Mouse (Mus musculus): Measurements from ENCODE around the gene Tnfaip2. TPM values are rescaled to one million over a fixed set of nuclear protein-coding genes. Genes with fewer than 3 reads are reported as not detected.

Tnfaip2 gene
- 0.63 and 0.84 TPM in 2 replicates for polyA plus RNA-seq (2015; fragmentation: Nextera tagmentation; extraction: Ambion mirVana)

DNA sequence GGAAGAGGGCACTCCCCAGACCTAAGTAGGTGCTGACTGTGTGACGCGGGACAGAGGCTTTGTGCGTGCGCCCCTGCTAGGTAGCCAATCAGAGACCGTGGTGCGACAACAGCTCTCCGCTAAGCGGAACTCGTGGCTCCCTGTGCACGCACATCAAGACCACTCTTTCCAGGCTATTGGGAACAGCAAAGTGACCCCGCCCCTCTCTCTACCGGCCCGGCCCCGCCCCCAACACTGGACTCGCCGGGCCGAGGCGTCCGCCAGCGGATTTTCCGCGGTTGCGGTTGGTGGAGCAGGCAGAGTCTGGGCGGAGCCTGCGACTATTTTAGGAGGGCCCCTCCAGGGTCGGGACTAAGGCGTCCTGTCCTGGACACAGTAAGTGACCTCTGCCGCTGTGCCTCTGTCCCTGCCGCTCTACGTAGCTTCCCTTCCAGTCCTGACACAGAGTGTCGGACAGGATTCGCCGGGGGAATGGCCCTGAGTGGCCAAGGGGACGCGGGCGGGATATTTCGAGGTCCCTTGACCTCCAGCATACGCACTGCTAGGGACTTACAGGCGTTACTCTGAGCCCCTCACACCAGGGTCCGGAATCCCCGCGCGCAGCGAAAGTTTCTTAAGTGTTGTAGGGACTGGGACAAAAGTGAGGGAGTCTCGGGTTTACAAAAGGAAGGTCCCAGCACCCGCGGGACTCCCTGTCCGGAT, at the start of gene Tnfaip2:
Tnfaip2 (plus strand) TSS at position 161 of the 702 bp plus-strand sequence.
- under 1% methylated on average over 48 of the region's 48 CpGs for whole genome bisulfite sequencing
- ATAC-seq = peak; percentile 54; the same call in 1 of the 2 replicates
- no peaks in the 10 kb centered on the region for H3K9me3 ChIP-seq (ENCODE audit: control insufficient read depth, low read length)
- peak within 1 kb of the TSS; percentile 37 for H3K9ac ChIP-seq (replicated peaks; ENCODE audit: low read depth, low read length)
- H3K4me2 ChIP-seq (ENCODE audit: low read length) = peak within 1 kb of the TSS; percentile 73
- peaks cover 16% of the 10 kb centered on the region for H3K4me1 ChIP-seq (replicated peaks; ENCODE audit: control insufficient read depth, insufficient read depth, low read length)
- no peaks in the 10 kb centered on the region for H3K36me3 ChIP-seq (ENCODE audit: control insufficient read depth, insufficient read depth)
- no peak within 1 kb of the TSS for H3K27ac ChIP-seq (ENCODE audit: low read length)
- H3K27me3 ChIP-seq (replicated peaks; ENCODE audit: control insufficient read depth, insufficient read depth, low read length) = peaks cover 73% of the 10 kb centered on the region
- H3K4me3 ChIP-seq (replicated peaks; ENCODE audit: low read length) = peak within 1 kb of the TSS; percentile 40

DNA sequence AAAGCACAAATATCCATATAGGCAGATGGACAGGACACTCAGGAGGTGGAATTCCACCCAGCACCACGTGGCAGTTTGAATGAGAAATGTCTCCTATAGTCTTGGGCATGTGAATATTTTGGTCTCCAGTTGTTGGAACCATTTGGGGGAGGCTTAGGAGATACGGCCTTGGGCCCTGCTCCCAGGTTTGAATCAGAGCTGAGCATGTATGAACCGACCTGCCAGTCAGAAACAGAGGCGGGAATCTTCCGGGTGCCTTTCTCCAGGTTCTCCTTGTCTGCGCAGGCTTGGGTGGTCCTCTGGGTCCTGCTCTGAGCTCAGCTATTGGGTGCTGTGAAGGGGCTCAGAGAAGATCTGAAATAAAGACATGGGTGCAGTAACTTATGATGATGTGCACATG, 48.3 kb upstream of the Tnfaip2 start:
- 89% methylated on average over 6 of the region's 6 CpGs for WGBS
- H3K27ac ChIP-seq (ENCODE audit: low read length) = no peak overlapping the region
- H3K4me1 ChIP-seq (replicated peaks; ENCODE audit: control insufficient read depth, insufficient read depth, low read length) = no peaks in the 10 kb centered on the region
- ATAC-seq = no peak
- H3K9ac ChIP-seq (replicated peaks; ENCODE audit: low read depth, low read length) = no peak overlapping the region
- H3K4me2 ChIP-seq (ENCODE audit: low read length) = no peak overlapping the region
- no peaks in the 10 kb centered on the region for H3K9me3 ChIP-seq (ENCODE audit: control insufficient read depth, low read length)
- H3K27me3 ChIP-seq (replicated peaks; ENCODE audit: control insufficient read depth, insufficient read depth, low read length) = no peaks in the 10 kb centered on the region
- no peak overlapping the region for H3K4me3 ChIP-seq (replicated peaks; ENCODE audit: low read length)
- no peaks in the 10 kb centered on the region for H3K36me3 ChIP-seq (ENCODE audit: control insufficient read depth, insufficient read depth)

DNA sequence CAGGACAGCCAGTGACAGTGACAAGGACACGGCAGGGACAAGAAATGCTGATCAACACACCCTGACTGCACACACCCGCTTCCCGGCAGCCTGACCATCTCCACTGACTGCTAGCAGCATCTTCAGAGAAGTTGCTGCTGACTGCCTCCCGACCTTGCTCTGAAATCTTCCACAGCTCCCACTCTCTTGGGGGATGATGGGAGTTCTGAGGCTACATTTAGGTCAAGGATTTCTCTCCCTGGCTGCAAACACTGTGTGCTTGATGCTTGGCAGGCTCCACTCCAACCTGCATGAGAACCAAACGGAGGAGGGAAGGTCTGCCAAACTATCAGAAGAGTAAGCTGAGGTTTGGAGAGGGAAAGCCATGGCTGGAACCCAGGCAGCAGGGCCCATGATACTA, 45.3 kb upstream of the Tnfaip2 start:
- Histone ChIP-seq H3K9ac (replicated peaks; ENCODE audit: low read depth, low read length) (no peak overlapping the region), H3K4me1 (replicated peaks; ENCODE audit: control insufficient read depth, insufficient read depth, low read length) (no peaks in the 10 kb centered on the region), H3K27ac (ENCODE audit: low read length) (no peak overlapping the region), H3K9me3 (ENCODE audit: control insufficient read depth, low read length) (no peaks in the 10 kb centered on the region), H3K4me3 (replicated peaks; ENCODE audit: low read length) (no peak overlapping the region), H3K27me3 (replicated peaks; ENCODE audit: control insufficient read depth, insufficient read depth, low read length) (no peaks in the 10 kb centered on the region), H3K4me2 (ENCODE audit: low read length) (no peak overlapping the region), H3K36me3 (ENCODE audit: control insufficient read depth, insufficient read depth) (no peaks in the 10 kb centered on the region)
- ATAC-seq = no peak
- 69% methylated on average over 5 of the region's 5 CpGs for WGBS

DNA sequence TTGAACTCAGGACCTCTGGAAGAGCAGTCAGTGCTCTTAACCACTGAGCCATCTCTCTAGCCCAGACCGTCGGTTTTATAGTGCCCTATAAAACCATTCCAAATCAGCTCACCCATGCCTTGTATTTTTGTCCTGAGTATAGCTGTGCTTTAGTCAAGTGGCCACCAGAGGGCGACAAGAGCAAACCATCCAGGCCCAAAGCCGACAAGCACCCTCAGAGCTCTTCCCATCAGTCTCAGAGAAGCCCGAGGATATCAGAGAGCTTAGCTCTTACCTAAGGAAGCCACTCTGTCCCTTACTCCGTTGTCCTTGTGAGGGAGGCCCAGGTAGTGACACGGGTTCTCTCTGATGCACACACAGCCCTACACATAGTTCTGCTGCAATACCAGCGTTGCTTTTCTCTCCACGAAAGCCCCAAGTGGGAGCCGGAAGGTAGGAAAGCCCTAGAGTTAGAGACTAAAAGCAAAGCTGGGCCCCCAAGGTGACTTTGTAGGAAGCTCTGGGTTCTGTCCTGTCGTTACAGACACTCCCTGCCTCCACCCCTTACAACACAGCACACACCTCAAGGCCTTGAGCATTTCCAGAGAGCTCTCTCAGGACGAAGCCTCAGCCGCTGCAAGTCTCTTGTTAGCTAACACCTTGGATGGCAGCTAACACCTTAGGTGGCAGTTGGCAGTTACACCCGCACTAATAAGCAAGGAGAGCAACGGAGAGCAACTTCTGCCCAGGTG, 40.6 kb upstream of the Tnfaip2 start:
- Histone ChIP-seq H3K27me3 (replicated peaks; ENCODE audit: control insufficient read depth, insufficient read depth, low read length) (peaks cover 5% of the 10 kb centered on the region; the same call in 1 of the 2 replicates), H3K4me2 (ENCODE audit: low read length) (no peak overlapping the region), H3K27ac (ENCODE audit: low read length) (no peak overlapping the region), H3K4me3 (replicated peaks; ENCODE audit: low read length) (no peak overlapping the region), H3K9ac (replicated peaks; ENCODE audit: low read depth, low read length) (no peak overlapping the region), H3K9me3 (ENCODE audit: control insufficient read depth, low read length) (no peaks in the 10 kb centered on the region), H3K36me3 (ENCODE audit: control insufficient read depth, insufficient read depth) (no peaks in the 10 kb centered on the region), H3K4me1 (replicated peaks; ENCODE audit: control insufficient read depth, insufficient read depth, low read length) (no peaks in the 10 kb centered on the region)
- ATAC-seq = peak; percentile 62; the same call in 1 of the 2 replicates
- 22% methylated on average over 15 of the region's 15 CpGs for WGBS

DNA sequence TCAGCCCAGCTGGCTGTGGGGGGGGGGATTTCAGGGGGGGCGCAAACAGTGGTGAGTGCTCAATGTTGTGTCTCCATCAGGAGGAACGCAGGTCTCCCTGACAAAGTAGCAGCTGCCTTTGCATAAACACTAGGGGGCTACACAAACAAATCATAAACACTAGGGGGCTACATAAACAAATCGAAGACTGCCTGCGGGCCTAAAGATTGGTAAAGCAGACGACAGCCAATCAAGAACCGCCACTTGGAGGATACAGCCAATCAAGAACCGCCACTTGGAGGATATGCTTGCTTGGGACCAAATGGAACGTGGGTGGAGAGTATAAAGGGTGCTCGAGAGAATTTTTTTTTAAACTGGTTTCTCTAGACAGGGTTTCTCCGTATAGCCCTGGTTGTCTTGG, 37.4 kb upstream of the Tnfaip2 start:
- Histone ChIP-seq H3K27ac (ENCODE audit: low read length) (no peak overlapping the region), H3K9me3 (ENCODE audit: control insufficient read depth, low read length) (no peaks in the 10 kb centered on the region), H3K36me3 (ENCODE audit: control insufficient read depth, insufficient read depth) (no peaks in the 10 kb centered on the region), H3K4me1 (replicated peaks; ENCODE audit: control insufficient read depth, insufficient read depth, low read length) (peaks cover 8% of the 10 kb centered on the region), H3K4me3 (replicated peaks; ENCODE audit: low read length) (no peak overlapping the region), H3K27me3 (replicated peaks; ENCODE audit: control insufficient read depth, insufficient read depth, low read length) (peaks cover 5% of the 10 kb centered on the region; the same call in 1 of the 2 replicates), H3K4me2 (ENCODE audit: low read length) (no peak overlapping the region), H3K9ac (replicated peaks; ENCODE audit: low read depth, low read length) (no peak overlapping the region)
- WGBS = 68% methylated on average over 10 of the region's 10 CpGs
- ATAC-seq = no peak

DNA sequence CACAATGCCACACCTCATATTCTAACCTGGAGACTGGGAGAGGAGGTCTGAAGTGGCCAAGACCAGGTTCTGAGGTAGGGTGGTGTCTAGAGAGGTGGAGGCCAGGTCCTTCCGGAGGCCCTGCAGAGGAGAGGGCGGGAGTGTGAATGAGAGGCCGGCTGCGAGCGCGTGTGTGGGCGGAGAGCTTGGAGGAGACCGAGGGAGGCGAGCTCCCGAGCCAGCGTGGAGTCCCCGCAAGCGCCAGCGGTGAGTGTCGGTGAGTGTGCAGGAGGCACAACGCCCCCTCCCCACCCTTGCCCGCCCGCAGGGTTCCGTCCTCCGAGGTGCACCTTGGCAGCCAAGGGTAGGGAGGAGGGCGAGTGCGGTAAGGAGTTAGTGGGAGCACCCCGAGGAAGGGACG, 35.6 kb upstream of the Tnfaip2 start, which contains the start of gene Lbhd2:
Lbhd2 (plus strand) TSS at position 188 of the 400 bp plus-strand sequence.
- no peaks in the 10 kb centered on the region for H3K36me3 ChIP-seq (ENCODE audit: control insufficient read depth, insufficient read depth)
- no peak within 1 kb of the TSS for H3K9ac ChIP-seq (replicated peaks; ENCODE audit: low read depth, low read length)
- no peak within 1 kb of the TSS for H3K27ac ChIP-seq (ENCODE audit: low read length)
- H3K9me3 ChIP-seq (ENCODE audit: control insufficient read depth, low read length) = no peaks in the 10 kb centered on the region
- H3K27me3 ChIP-seq (replicated peaks; ENCODE audit: control insufficient read depth, insufficient read depth, low read length) = peaks cover 5% of the 10 kb centered on the region; the same call in 1 of the 2 replicates
- peak within 1 kb of the TSS; percentile 14; the same call in 1 of the 2 replicates for H3K4me2 ChIP-seq (ENCODE audit: low read length)
- peaks cover 10% of the 10 kb centered on the region for H3K4me1 ChIP-seq (replicated peaks; ENCODE audit: control insufficient read depth, insufficient read depth, low read length)
- no peak within 1 kb of the TSS for H3K4me3 ChIP-seq (replicated peaks; ENCODE audit: low read length)
- no peak for ATAC-seq
- 1% methylated on average over 23 of the region's 24 CpGs for WGBS

DNA sequence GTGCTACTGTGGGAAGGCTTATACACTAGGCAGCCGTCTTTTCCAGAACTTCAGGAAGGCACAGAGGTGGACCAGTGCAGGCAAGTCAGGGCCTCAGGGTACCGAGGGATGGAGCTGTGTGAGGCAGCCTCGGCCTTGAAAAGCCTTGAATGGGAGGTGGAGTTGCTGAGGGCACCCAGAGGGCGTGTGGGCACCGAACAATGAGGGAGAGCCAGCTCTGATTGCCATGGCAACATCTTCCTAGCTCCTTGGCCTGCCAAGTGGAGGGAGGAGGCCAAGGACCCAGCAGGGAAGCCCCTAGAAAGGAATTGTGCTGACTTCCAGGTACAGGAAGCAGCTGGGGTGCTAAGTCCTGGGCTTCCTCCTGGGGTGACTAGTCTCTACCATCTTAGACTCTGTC, 32.7 kb upstream of the Tnfaip2 start:
- no peak overlapping the region for H3K4me2 ChIP-seq (ENCODE audit: low read length)
- H3K9me3 ChIP-seq (ENCODE audit: control insufficient read depth, low read length) = no peaks in the 10 kb centered on the region
- WGBS = 8% methylated on average over 5 of the region's 5 CpGs
- H3K27ac ChIP-seq (ENCODE audit: low read length) = no peak overlapping the region
- H3K4me1 ChIP-seq (replicated peaks; ENCODE audit: control insufficient read depth, insufficient read depth, low read length) = peaks cover 18% of the 10 kb centered on the region
- no peaks in the 10 kb centered on the region for H3K36me3 ChIP-seq (ENCODE audit: control insufficient read depth, insufficient read depth)
- ATAC-seq = peak; percentile 61
- H3K9ac ChIP-seq (replicated peaks; ENCODE audit: low read depth, low read length) = no peak overlapping the region
- H3K27me3 ChIP-seq (replicated peaks; ENCODE audit: control insufficient read depth, insufficient read depth, low read length) = peaks cover 5% of the 10 kb centered on the region; the same call in 1 of the 2 replicates
- H3K4me3 ChIP-seq (replicated peaks; ENCODE audit: low read length) = no peak overlapping the region

DNA sequence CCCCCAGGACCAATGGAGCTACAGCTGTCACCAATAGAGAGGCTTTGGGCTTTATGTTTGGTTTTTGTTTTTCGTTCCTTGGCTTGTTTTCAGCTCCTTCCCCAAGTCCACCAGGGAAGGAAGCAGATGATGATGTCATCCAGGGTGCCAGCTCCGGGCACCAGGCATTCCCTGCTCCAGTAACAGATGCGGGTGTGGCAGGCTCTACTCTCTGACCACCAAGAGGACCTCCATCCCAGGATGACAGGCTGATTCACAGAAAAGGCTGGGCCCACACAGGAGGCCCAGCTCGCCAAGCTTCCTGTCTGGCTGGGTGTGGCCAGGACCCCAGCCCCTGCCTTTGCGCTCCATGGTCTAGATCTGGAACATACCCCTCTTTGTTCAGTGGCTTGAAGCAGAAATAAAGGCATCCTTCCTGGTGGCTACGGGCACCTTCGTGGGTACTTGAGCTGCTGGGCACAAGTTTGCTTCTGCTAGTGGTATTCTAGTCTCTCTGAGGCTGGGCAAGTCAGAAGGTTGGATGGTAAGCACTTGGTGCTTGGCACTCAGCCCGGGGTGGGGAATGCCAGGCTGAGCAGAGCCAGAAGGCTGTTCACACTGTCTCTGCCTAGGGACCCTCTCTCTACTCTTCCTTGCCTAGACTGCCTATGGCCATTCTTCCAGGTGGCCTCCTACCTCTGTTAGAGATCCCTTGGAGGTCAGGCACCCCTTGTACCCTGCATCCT, 30.5 kb upstream of the Tnfaip2 start:
- ATAC-seq = no peak
- Histone ChIP-seq H3K4me3 (replicated peaks; ENCODE audit: low read length) (no peak overlapping the region), H3K27ac (ENCODE audit: low read length) (no peak overlapping the region), H3K4me1 (replicated peaks; ENCODE audit: control insufficient read depth, insufficient read depth, low read length) (peaks cover 22% of the 10 kb centered on the region), H3K4me2 (ENCODE audit: low read length) (no peak overlapping the region), H3K36me3 (ENCODE audit: control insufficient read depth, insufficient read depth) (no peaks in the 10 kb centered on the region), H3K9ac (replicated peaks; ENCODE audit: low read depth, low read length) (no peak overlapping the region), H3K9me3 (ENCODE audit: control insufficient read depth, low read length) (no peaks in the 10 kb centered on the region), H3K27me3 (replicated peaks; ENCODE audit: control insufficient read depth, insufficient read depth, low read length) (no peaks in the 10 kb centered on the region)
- WGBS = 72% methylated on average over 8 of the region's 8 CpGs
